Mouse (Mus musculus) neutrophil, adult 83 days (primary cell): Measurements from ENCODE around the gene Olfr857. TPM values are rescaled to one million over a fixed set of nuclear protein-coding genes. Genes with fewer than 3 reads are reported as not detected.

Experiments used
- total RNA-seq, 2 experiments: library from RNA; stranded (reverse); gene quantifications; one replicate each; pipeline ENCODE4 v1.2.4; 2023

Gene Olfr857
- not detected for total RNA-seq

DNA sequence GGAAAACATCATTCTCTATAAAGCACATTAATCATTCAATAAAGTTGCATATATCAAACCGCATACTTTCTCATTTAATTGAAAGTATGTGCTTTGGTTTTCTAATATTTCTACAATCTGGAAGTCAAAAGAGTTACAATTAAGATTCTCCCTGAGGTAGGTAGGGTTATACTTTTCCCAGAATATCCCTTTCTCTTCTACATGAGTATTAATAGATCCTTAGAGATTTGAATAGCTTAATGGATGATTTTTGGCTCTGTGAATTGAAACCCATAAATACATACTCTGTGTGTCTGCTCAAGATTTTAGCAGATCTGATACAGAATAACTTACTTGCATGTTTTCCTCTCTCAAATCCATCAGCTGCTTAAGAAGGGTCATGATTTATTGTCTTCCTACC, at the start of gene Olfr857:
Gene Olfr857, plus strand, starts transcription at position 301 of the 400 bp plus-strand sequence.

Other genes starting within 250 kb of the Olfr857 start
- gene Olfr850, start 231.2 kb upstream of the Olfr857 start, total RNA-seq: not detected
- gene Olfr851, start 216.1 kb upstream of the Olfr857 start, total RNA-seq: not detected
- not detected for gene Olfr853, start 168.4 kb upstream of the Olfr857 start, total RNA-seq
- gene Olfr854, start 142.1 kb upstream of the Olfr857 start, total RNA-seq: not detected
- not detected for gene Olfr855, start 126.8 kb upstream of the Olfr857 start, total RNA-seq
- gene Zfp317, start 87.3 kb upstream of the Olfr857 start, total RNA-seq: 1 to 10 TPM; 7.5 to 8.6 TPM
- not detected for gene Olfr58, start 70.8 kb downstream of the Olfr857 start, total RNA-seq
- not detected for gene Olfr859, start 95.5 kb downstream of the Olfr857 start, total RNA-seq
- gene Olfr860, start 140.3 kb downstream of the Olfr857 start, total RNA-seq: not detected
- not detected for gene Olfr862, start 178.6 kb downstream of the Olfr857 start, total RNA-seq
- not detected for gene Olfr77, start 207.4 kb downstream of the Olfr857 start, total RNA-seq